ENCODE assay signal across 14 mouse cellular contexts in the genomic region with DNA sequence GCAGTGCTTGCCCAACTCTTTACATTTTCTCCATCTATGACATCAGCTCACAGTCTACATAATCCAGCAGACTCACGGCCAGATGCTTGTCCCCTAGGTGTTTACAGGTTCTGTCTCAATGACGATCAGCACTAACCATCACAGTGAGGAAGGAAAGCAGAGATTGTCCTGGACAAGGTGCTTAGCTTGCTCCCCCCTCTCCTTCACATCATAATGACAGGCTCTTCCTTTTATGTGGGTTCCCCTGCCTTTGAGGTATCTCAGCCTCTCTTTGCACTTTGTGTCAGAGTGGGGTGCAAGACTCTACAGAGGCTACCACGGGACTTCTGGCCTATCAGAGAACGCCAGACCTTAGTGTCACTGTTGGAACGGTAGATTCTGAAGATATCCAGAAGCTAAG.
"Had no signal": no experiment of that assay in that cellular context is flagged by ENCODE, and none has a peak within 500 bp of the region (broad histone marks: within the 10 kb centered on the region; RNA-seq: fewer than 3 reads in every experiment).

No protein-coding gene starts in this region.

- H3K4me1 ChIP-seq: limb, embryonic 12.5 days; liver, embryonic 13.5 days; lung, embryonic 15.5 days had no signal

- ATAC-seq: inflammation-experienced regulatory T-cells, adult 6 months; intestine, postnatal 0 days; liver, postnatal 0 days; midbrain, embryonic 16.5 days had no signal

- H3K27me3 ChIP-seq: limb, embryonic 12.5 days; lung, embryonic 15.5 days; neural tube, embryonic 15.5 days had no signal

- H3K36me3 ChIP-seq: limb, embryonic 12.5 days; liver, embryonic 13.5 days; lung, embryonic 15.5 days; midbrain, embryonic 10.5 days; neural tube, embryonic 15.5 days had no signal

- H3K4me3 ChIP-seq: limb, embryonic 12.5 days; liver, embryonic 13.5 days; lung, embryonic 15.5 days; midbrain, embryonic 10.5 days; neural tube, embryonic 15.5 days had no signal

- H3K4me2 ChIP-seq: limb, embryonic 12.5 days; liver, embryonic 13.5 days; lung, embryonic 15.5 days; neural tube, embryonic 15.5 days had no signal

- H3K9ac ChIP-seq: limb, embryonic 12.5 days; liver, embryonic 13.5 days; liver, postnatal 0 days; lung, embryonic 15.5 days; neural tube, embryonic 15.5 days had no signal

- H3K27ac ChIP-seq: limb, embryonic 12.5 days; liver, embryonic 13.5 days; lung, embryonic 15.5 days; midbrain, embryonic 10.5 days; neural tube, embryonic 15.5 days; stomach, postnatal 0 days had no signal

- DNase-seq: kidney, adult 8-10 months; kidney, postnatal 25 days; liver; liver, embryonic 13.5 days; liver, postnatal 0 days; right cerebral cortex, adult 18-20 months had no signal

- H3K9me3 ChIP-seq: limb, embryonic 12.5 days; liver, embryonic 13.5 days; lung, embryonic 15.5 days; midbrain, embryonic 10.5 days; neural tube, embryonic 15.5 days had no signal
